Mouse (Mus musculus): ENCODE data around the gene Immp2l. TPM values are rescaled to one million over a fixed set of nuclear protein-coding genes. Genes with fewer than 3 reads are reported as not detected.

The Immp2l gene
- polyA plus RNA-seq, 1 experiment from 2014 or later, result 8.0 TPM

- Histone ChIP-seq H3K9me3 (no peaks in the 10 kb centered on the region), H3K9ac (no peak overlapping the region), H3K4me1 (peaks cover 5% of the 10 kb centered on the region; the same call in 1 of the 2 replicates), H3K36me3 (replicated peaks) (no peaks in the 10 kb centered on the region), H3K4me2 (no peak overlapping the region), H3K27ac (no peak overlapping the region), H3K27me3 (no peaks in the 10 kb centered on the region), H3K4me3 (replicated peaks) (no peak overlapping the region)
- no peak for ATAC-seq (ENCODE audit: low FRiP score)
- WGBS, result 91% methylated on average over 4 of the region's 4 CpGs
These were observed 504.5 kb downstream of the Immp2l start for GRCm38 (mm10) chr12:41528410-41528809.

- ATAC-seq (ENCODE audit: low FRiP score), result no peak
- Histone ChIP-seq H3K4me1 (no peaks in the 10 kb centered on the region), H3K36me3 (replicated peaks) (no peaks in the 10 kb centered on the region), H3K27ac (no peak overlapping the region), H3K9ac (no peak overlapping the region), H3K4me3 (replicated peaks) (no peak overlapping the region), H3K4me2 (no peak overlapping the region), H3K27me3 (no peaks in the 10 kb centered on the region), H3K9me3 (no peaks in the 10 kb centered on the region)
- 90% methylated on average over 5 of the region's 5 CpGs for WGBS
These were observed 516.1 kb downstream of the Immp2l start for GRCm38 (mm10) chr12:41539989-41540388.

GRCm38 (mm10) chr12:41551578-41551977, 527.7 kb downstream of the Immp2l start:
- Histone ChIP-seq H3K4me1 (no peaks in the 10 kb centered on the region), H3K4me3 (replicated peaks) (no peak overlapping the region), H3K36me3 (replicated peaks) (no peaks in the 10 kb centered on the region), H3K9me3 (no peaks in the 10 kb centered on the region), H3K27me3 (no peaks in the 10 kb centered on the region), H3K27ac (no peak overlapping the region), H3K4me2 (no peak overlapping the region), H3K9ac (no peak overlapping the region)
- no peak for ATAC-seq (ENCODE audit: low FRiP score)
- 91% methylated on average over 4 of the region's 4 CpGs for WGBS

GRCm38 (mm10) chr12:41557832-41558231, 533.9 kb downstream of the Immp2l start:
- no peak overlapping the region for H3K27ac ChIP-seq
- no peaks in the 10 kb centered on the region for H3K9me3 ChIP-seq
- H3K4me2 ChIP-seq, result no peak overlapping the region
- no peak overlapping the region for H3K4me3 ChIP-seq (replicated peaks)
- H3K4me1 ChIP-seq, result peaks cover 15% of the 10 kb centered on the region
- no peaks in the 10 kb centered on the region for H3K36me3 ChIP-seq (replicated peaks)
- H3K9ac ChIP-seq, result no peak overlapping the region
- no peak for ATAC-seq (ENCODE audit: low FRiP score)
- H3K27me3 ChIP-seq, result no peaks in the 10 kb centered on the region
- 55% methylated on average over 3 of the region's 3 CpGs for WGBS

GRCm38 (mm10) chr12:41558956-41559735, 535.3 kb downstream of the Immp2l start:
- Histone ChIP-seq H3K4me1 (peaks cover 15% of the 10 kb centered on the region), H3K9me3 (no peaks in the 10 kb centered on the region), H3K4me2 (no peak overlapping the region), H3K4me3 (replicated peaks) (no peak overlapping the region), H3K27me3 (no peaks in the 10 kb centered on the region), H3K27ac (no peak overlapping the region), H3K36me3 (replicated peaks) (no peaks in the 10 kb centered on the region), H3K9ac (no peak overlapping the region)
- 3% methylated on average over 5 of the region's 5 CpGs for WGBS
- peak; percentile 89 for ATAC-seq (ENCODE audit: low FRiP score)

GRCm38 (mm10) chr12:41565540-41566432, 541.9 kb downstream of the Immp2l start:
- Histone ChIP-seq H3K27ac (no peak overlapping the region), H3K36me3 (replicated peaks) (no peaks in the 10 kb centered on the region), H3K9ac (no peak overlapping the region), H3K27me3 (no peaks in the 10 kb centered on the region), H3K4me2 (peak overlapping the region; percentile 32), H3K4me1 (peaks cover 11% of the 10 kb centered on the region), H3K4me3 (replicated peaks) (no peak overlapping the region), H3K9me3 (no peaks in the 10 kb centered on the region)
- ATAC-seq (ENCODE audit: low FRiP score), result peak; percentile 77
- WGBS, result 24% methylated on average over 18 of the region's 18 CpGs

- Histone ChIP-seq H3K4me3 (replicated peaks) (no peak overlapping the region), H3K4me1 (peaks cover 11% of the 10 kb centered on the region)
- WGBS, result 49% methylated on average over 1 of the region's 1 CpGs
These were observed 542.5 kb downstream of the Immp2l start for GRCm38 (mm10) chr12:41566433-41566794.

GRCm38 (mm10) chr12:41573754-41574153, 549.9 kb downstream of the Immp2l start:
- H3K9me3 ChIP-seq, result no peaks in the 10 kb centered on the region
- H3K4me1 ChIP-seq, result no peaks in the 10 kb centered on the region
- WGBS, result 50% methylated on average over 3 of the region's 3 CpGs
- no peak overlapping the region for H3K4me3 ChIP-seq (replicated peaks)
- no peaks in the 10 kb centered on the region for H3K27me3 ChIP-seq
- H3K27ac ChIP-seq, result no peak overlapping the region
- no peak for ATAC-seq (ENCODE audit: low FRiP score)
- no peaks in the 10 kb centered on the region for H3K36me3 ChIP-seq (replicated peaks)
- H3K4me2 ChIP-seq, result no peak overlapping the region
- no peak overlapping the region for H3K9ac ChIP-seq

More at GRCm38 (mm10) chr12:41566433-41566794, 542.5 kb downstream of the Immp2l start:
- H3K9ac ChIP-seq, result no peak overlapping the region
- no peaks in the 10 kb centered on the region for H3K36me3 ChIP-seq (replicated peaks)
- no peaks in the 10 kb centered on the region for H3K9me3 ChIP-seq
- H3K4me2 ChIP-seq, result peak overlapping the region; percentile 32; the same call in 1 of the 2 replicates
- H3K27ac ChIP-seq, result no peak overlapping the region
- H3K27me3 ChIP-seq, result no peaks in the 10 kb centered on the region
- peak; percentile 41; the same call in 1 of the 2 replicates for ATAC-seq (ENCODE audit: low FRiP score)

GRCm38 (mm10) chr12:41575221-41575620, 551.3 kb downstream of the Immp2l start:
- ATAC-seq (ENCODE audit: low FRiP score), result no peak
- no peaks in the 10 kb centered on the region for H3K36me3 ChIP-seq (replicated peaks)
- H3K9me3 ChIP-seq, result no peaks in the 10 kb centered on the region
- no peak overlapping the region for H3K27ac ChIP-seq
- H3K27me3 ChIP-seq, result no peaks in the 10 kb centered on the region
- WGBS, result 85% methylated on average over 4 of the region's 4 CpGs
- H3K9ac ChIP-seq, result no peak overlapping the region
- H3K4me3 ChIP-seq (replicated peaks), result no peak overlapping the region
- H3K4me1 ChIP-seq, result no peaks in the 10 kb centered on the region
- H3K4me2 ChIP-seq, result no peak overlapping the region

GRCm38 (mm10) chr12:41593401-41593800, 569.5 kb downstream of the Immp2l start:
- Histone ChIP-seq H3K27ac (no peak overlapping the region), H3K9ac (no peak overlapping the region), H3K36me3 (replicated peaks) (no peaks in the 10 kb centered on the region), H3K27me3 (no peaks in the 10 kb centered on the region), H3K4me1 (no peaks in the 10 kb centered on the region), H3K4me2 (no peak overlapping the region), H3K4me3 (replicated peaks) (no peak overlapping the region), H3K9me3 (no peaks in the 10 kb centered on the region)
- WGBS, result 88% methylated on average over 5 of the region's 5 CpGs
- no peak for ATAC-seq (ENCODE audit: low FRiP score)

- WGBS, result 91% methylated on average over 4 of the region's 4 CpGs
- no peak overlapping the region for H3K27ac ChIP-seq
- H3K9ac ChIP-seq, result no peak overlapping the region
- no peaks in the 10 kb centered on the region for H3K27me3 ChIP-seq
- H3K4me1 ChIP-seq, result no peaks in the 10 kb centered on the region
- ATAC-seq (ENCODE audit: low FRiP score), result no peak
- no peak overlapping the region for H3K4me3 ChIP-seq (replicated peaks)
- H3K36me3 ChIP-seq (replicated peaks), result no peaks in the 10 kb centered on the region
- no peaks in the 10 kb centered on the region for H3K9me3 ChIP-seq
- no peak overlapping the region for H3K4me2 ChIP-seq
These were observed 570.1 kb downstream of the Immp2l start for GRCm38 (mm10) chr12:41594037-41594436.

- no peaks in the 10 kb centered on the region for H3K27me3 ChIP-seq
- H3K27ac ChIP-seq, result no peak overlapping the region
- no peak overlapping the region for H3K4me2 ChIP-seq
- H3K9ac ChIP-seq, result no peak overlapping the region
- 77% methylated on average over 3 of the region's 3 CpGs for WGBS
- H3K9me3 ChIP-seq, result no peaks in the 10 kb centered on the region
- no peak overlapping the region for H3K4me3 ChIP-seq (replicated peaks)
- H3K36me3 ChIP-seq (replicated peaks), result no peaks in the 10 kb centered on the region
- no peaks in the 10 kb centered on the region for H3K4me1 ChIP-seq
- ATAC-seq (ENCODE audit: low FRiP score), result no peak
These were observed 591.4 kb downstream of the Immp2l start for GRCm38 (mm10) chr12:41615271-41615670.

Data from forebrain, embryonic 12.5 days (tissue).